Mouse (Mus musculus) hindbrain, embryonic 12.5 days (tissue): ENCODE data around the gene Acox2. TPM values are rescaled to one million over a fixed set of nuclear protein-coding genes. Genes with fewer than 3 reads are reported as not detected.

Experiments used
- ATAC-seq: fragments of 200-750 bp; cut with Nextera tagmentation; 2 replicates; pipeline ENCODE4 v1.8.0; 2017; ENCODE audit warnings: moderate TSS enrichment; ENCODE audit not compliant: low FRiP score
- H3K27ac ChIP-seq: fragments of 300-500 bp; sonication (generic); 2 replicates; pipeline ENCODE4 v1.5.1; 2016; ENCODE audit warnings: mild to moderate bottlenecking
- H3K27me3 ChIP-seq: fragments of 300-500 bp; sonication (generic); 2 replicates; pipeline ENCODE4 v1.6.1; 2016; ENCODE audit warnings: mild to moderate bottlenecking
- H3K36me3 ChIP-seq: fragments of 300-500 bp; sonication (generic); 2 replicates; pipeline ENCODE4 v1.6.1; 2016; ENCODE audit warnings: mild to moderate bottlenecking
- H3K4me1 ChIP-seq: fragments of 300-500 bp; sonication (generic); 2 replicates; pipeline ENCODE4 v1.6.1; 2016
- H3K4me2 ChIP-seq: fragments of 300-500 bp; sonication (generic); replicated peaks from 2 replicates; pipeline ENCODE4 v1.6.1; 2016; ENCODE audit warnings: mild to moderate bottlenecking
- H3K4me3 ChIP-seq: fragments of 300-500 bp; sonication (generic); 2 replicates; pipeline ENCODE4 v1.5.1; 2016; ENCODE audit warnings: mild to moderate bottlenecking
- H3K9ac ChIP-seq: fragments of 300-500 bp; sonication (generic); 2 replicates; pipeline ENCODE4 v1.6.1; 2016; ENCODE audit warnings: mild to moderate bottlenecking, moderate library complexity
- H3K9me3 ChIP-seq: fragments of 300-500 bp; sonication (generic); replicated peaks from 2 replicates; pipeline ENCODE4 v1.6.1; 2016; ENCODE audit warnings: mild to moderate bottlenecking
- WGBS: fragments of 180-500 bp; shearing (Covaris S2); methylation state at CpG from one replicate; pipeline ENCODE4 v1.1.7; 2016; 5-methylcytosine and 5-hydroxymethylcytosine counted together
- polyA plus RNA-seq: library from polyadenylated mRNA; unstranded; fragments of >200 nt; fragmentation: Nextera tagmentation; extraction: Ambion mirVana; gene quantifications from 2 replicates; pipeline ENCODE4 v1.2.1, GENCODE M21; 2016

Acox2 gene
- polyA plus RNA-seq, 1 experiment from 2014 or later = 0.26 TPM

DNA sequence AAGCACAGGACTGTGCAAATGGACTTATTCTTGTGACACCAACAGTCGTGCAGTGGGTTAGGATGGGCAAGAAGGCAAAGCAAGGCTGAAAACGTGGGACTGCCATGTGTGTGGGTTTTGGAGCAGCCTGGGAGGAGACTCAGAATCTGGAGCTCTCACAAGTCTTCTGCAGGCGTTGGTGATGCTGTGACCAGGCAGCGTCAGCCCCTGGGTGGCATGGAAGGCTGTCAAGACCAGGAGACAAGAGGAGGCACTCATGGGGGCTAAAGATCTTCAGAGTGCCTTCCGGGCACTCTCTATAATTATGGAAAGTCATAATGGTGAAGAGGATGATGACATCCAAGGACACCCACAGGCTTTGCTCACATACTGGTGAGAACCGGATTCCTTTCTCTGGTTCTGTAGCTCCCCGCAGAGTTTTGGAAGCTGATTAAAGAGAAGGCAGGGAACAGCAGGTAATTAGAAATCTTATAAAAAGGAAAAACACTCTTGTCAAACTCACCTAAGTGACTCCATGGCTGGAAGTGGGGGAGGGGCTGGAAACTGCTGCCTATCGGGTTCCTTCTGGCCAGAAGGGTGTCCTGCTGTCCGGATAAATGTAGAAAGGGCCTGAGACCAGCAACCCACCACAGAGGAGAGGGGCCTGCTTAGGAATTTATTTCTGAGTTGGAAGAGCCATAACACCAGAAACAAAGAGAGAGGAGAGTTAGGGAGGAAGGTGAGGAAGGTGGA lies 52.8 kb downstream of the Acox2 start:
- H3K4me1 ChIP-seq = peaks cover 11% of the 10 kb centered on the region
- H3K27ac ChIP-seq = no peak overlapping the region
- H3K9ac ChIP-seq = no peak overlapping the region
- no peak overlapping the region for H3K4me2 ChIP-seq
- no peaks in the 10 kb centered on the region for H3K9me3 ChIP-seq
- H3K27me3 ChIP-seq = no peaks in the 10 kb centered on the region
- H3K4me3 ChIP-seq = no peak overlapping the region
- WGBS = 49% methylated on average over 9 of the region's 9 CpGs
- no peak for ATAC-seq
- H3K36me3 ChIP-seq = no peaks in the 10 kb centered on the region

GRCm38 (mm10) chr14:8201715-8202114 lies 57.4 kb downstream of the Acox2 start:
- H3K9me3 ChIP-seq = no peaks in the 10 kb centered on the region
- no peak overlapping the region for H3K4me3 ChIP-seq
- H3K4me1 ChIP-seq = peaks cover 2% of the 10 kb centered on the region; the same call in 1 of the 2 replicates
- no peak overlapping the region for H3K27ac ChIP-seq
- no peaks in the 10 kb centered on the region for H3K27me3 ChIP-seq
- 87% methylated on average over 3 of the region's 3 CpGs for WGBS
- no peaks in the 10 kb centered on the region for H3K36me3 ChIP-seq
- no peak overlapping the region for H3K9ac ChIP-seq
- ATAC-seq = no peak
- H3K4me2 ChIP-seq = no peak overlapping the region

- Histone ChIP-seq H3K4me3 (no peak overlapping the region), H3K9ac (no peak overlapping the region), H3K27ac (no peak overlapping the region), H3K36me3 (no peaks in the 10 kb centered on the region), H3K9me3 (no peaks in the 10 kb centered on the region), H3K27me3 (no peaks in the 10 kb centered on the region), H3K4me1 (no peaks in the 10 kb centered on the region), H3K4me2 (no peak overlapping the region)
- WGBS = 85% methylated on average over 5 of the region's 5 CpGs
- ATAC-seq = no peak
These were observed 58.4 kb downstream of the Acox2 start for GRCm38 (mm10) chr14:8200769-8201168.

- no peak for ATAC-seq
- Histone ChIP-seq H3K4me2 (no peak overlapping the region), H3K9me3 (no peaks in the 10 kb centered on the region), H3K4me1 (no peaks in the 10 kb centered on the region), H3K27ac (no peak overlapping the region), H3K27me3 (no peaks in the 10 kb centered on the region), H3K9ac (no peak overlapping the region), H3K4me3 (no peak overlapping the region), H3K36me3 (no peaks in the 10 kb centered on the region)
- 92% methylated on average over 6 of the region's 6 CpGs for WGBS
These were observed 66.4 kb downstream of the Acox2 start for GRCm38 (mm10) chr14:8192727-8193126.

- Histone ChIP-seq H3K9ac (no peak overlapping the region), H3K9me3 (no peaks in the 10 kb centered on the region), H3K4me1 (no peaks in the 10 kb centered on the region), H3K27me3 (no peaks in the 10 kb centered on the region), H3K27ac (no peak overlapping the region), H3K4me2 (no peak overlapping the region), H3K4me3 (no peak overlapping the region), H3K36me3 (no peaks in the 10 kb centered on the region)
- ATAC-seq = no peak
- 74% methylated on average over 12 of the region's 12 CpGs for WGBS
These were observed 67.7 kb downstream of the Acox2 start for GRCm38 (mm10) chr14:8191331-8191965.

DNA sequence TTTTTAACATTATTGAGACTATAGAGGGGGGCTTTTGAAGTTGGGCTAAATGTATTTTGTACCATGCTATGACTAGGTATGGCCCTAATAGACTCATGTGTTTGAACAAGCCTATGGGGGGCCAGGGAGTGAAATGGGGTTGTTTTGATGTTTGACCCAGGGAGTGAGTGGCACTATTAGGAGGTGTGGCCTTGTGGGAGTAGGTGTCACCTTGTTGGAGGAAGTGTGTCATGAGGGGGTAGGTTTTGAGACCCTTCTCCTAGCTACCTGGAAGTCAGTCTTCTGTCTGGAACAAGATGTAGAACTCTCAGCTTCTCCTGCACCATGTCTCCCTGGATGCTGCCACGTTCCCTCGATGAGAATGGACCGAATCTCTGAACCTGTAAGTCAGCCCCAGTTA lies 68.6 kb downstream of the Acox2 start:
- ATAC-seq = no peak
- WGBS = 86% methylated on average over 3 of the region's 3 CpGs
- H3K4me3 ChIP-seq = no peak overlapping the region

DNA sequence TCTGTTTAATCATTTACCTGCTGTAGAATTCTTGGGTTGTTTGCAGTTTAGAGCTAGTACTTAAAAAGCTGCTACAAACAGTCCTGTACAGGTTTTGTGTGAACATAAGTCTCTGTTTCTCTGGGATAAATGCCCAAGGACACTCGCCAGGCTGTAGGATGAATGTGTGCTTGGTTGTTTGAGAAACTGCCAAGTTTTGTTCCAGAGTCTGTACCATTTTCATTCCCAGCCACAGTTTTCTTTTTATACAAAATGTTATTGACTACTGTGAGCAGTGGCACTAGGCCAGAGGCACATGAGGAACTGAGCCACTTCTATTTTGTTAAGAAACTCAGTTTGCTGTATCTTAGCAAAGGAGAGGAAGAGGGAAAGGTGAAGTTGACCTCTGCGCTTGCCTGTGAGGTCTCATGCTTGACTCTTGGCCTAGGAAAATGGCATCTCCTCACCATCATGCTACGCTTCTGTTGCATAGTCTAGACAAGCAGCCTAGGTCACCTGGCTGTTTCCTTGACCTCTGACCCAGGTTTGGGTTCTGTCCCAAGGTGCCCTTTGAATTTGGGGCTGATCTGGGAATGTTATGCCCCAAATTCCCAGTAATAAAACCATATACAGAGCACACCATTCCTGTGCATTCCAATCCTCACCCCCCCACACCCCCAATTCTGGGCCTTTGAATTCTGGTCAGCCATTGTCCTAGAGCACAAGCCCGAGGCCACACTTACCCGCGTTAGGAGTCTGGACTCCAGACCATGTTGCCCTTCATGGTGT lies 72.7 kb downstream of the Acox2 start:
- Histone ChIP-seq H3K9me3 (no peaks in the 10 kb centered on the region), H3K36me3 (no peaks in the 10 kb centered on the region), H3K27me3 (no peaks in the 10 kb centered on the region), H3K4me3 (no peak overlapping the region), H3K27ac (no peak overlapping the region), H3K4me2 (no peak overlapping the region), H3K4me1 (no peaks in the 10 kb centered on the region), H3K9ac (no peak overlapping the region)
- no peak for ATAC-seq
- 90% methylated on average over 6 of the region's 6 CpGs for WGBS

More for the DNA sequence above, 68.6 kb downstream of the Acox2 start:
- Histone ChIP-seq H3K9me3 (no peaks in the 10 kb centered on the region), H3K27ac (no peak overlapping the region), H3K36me3 (no peaks in the 10 kb centered on the region), H3K9ac (no peak overlapping the region), H3K4me1 (no peaks in the 10 kb centered on the region), H3K4me2 (no peak overlapping the region), H3K27me3 (no peaks in the 10 kb centered on the region)

GRCm38 (mm10) chr14:8183330-8183729 lies 75.8 kb downstream of the Acox2 start:
- no peaks in the 10 kb centered on the region for H3K4me1 ChIP-seq
- no peaks in the 10 kb centered on the region for H3K9me3 ChIP-seq
- no peak overlapping the region for H3K9ac ChIP-seq
- no peaks in the 10 kb centered on the region for H3K27me3 ChIP-seq
- no peak overlapping the region for H3K27ac ChIP-seq
- no peak overlapping the region for H3K4me3 ChIP-seq
- WGBS = 63% methylated on average over 3 of the region's 3 CpGs
- H3K36me3 ChIP-seq = no peaks in the 10 kb centered on the region
- no peak for ATAC-seq
- H3K4me2 ChIP-seq = no peak overlapping the region

- no peak for ATAC-seq
- WGBS = 73% methylated on average over 4 of the region's 4 CpGs
- Histone ChIP-seq H3K27ac (no peak overlapping the region), H3K4me1 (no peaks in the 10 kb centered on the region), H3K4me3 (no peak overlapping the region), H3K36me3 (no peaks in the 10 kb centered on the region), H3K27me3 (no peaks in the 10 kb centered on the region), H3K9me3 (no peaks in the 10 kb centered on the region), H3K9ac (no peak overlapping the region), H3K4me2 (no peak overlapping the region)
These were observed 78.7 kb downstream of the Acox2 start for GRCm38 (mm10) chr14:8180371-8181035.

GRCm38 (mm10) chr14:8176251-8176650 lies 82.9 kb downstream of the Acox2 start:
- ATAC-seq = no peak
- H3K9ac ChIP-seq = no peak overlapping the region
- no peaks in the 10 kb centered on the region for H3K27me3 ChIP-seq
- 59% methylated on average over 5 of the region's 5 CpGs for WGBS
- no peak overlapping the region for H3K4me2 ChIP-seq
- H3K4me3 ChIP-seq = no peak overlapping the region
- peaks cover 10% of the 10 kb centered on the region for H3K4me1 ChIP-seq
- no peaks in the 10 kb centered on the region for H3K9me3 ChIP-seq
- H3K36me3 ChIP-seq = no peaks in the 10 kb centered on the region
- no peak overlapping the region for H3K27ac ChIP-seq
